Mouse (Mus musculus): ENCODE results near the gene Agps.

GRCm38 (mm10) chr2:75847708-75848107 lies 15.7 kb downstream of the Agps start:
- TF ChIP-seq POLR2A (IDR thresholded peaks at IDR 0.05; ENCODE audit: insufficient read length, low read depth) = no peak
- no peak for TF ChIP-seq MAX (IDR thresholded peaks at IDR 0.05; ENCODE audit: low read depth)
- no peak for TF ChIP-seq USF1 (IDR thresholded peaks at IDR 0.05; ENCODE audit: low read depth)
- no peak for TF ChIP-seq TCF3 (IDR thresholded peaks at IDR 0.05; ENCODE audit: insufficient read length, low read depth)
- TF ChIP-seq E2F4 (IDR thresholded peaks at IDR 0.05; ENCODE audit: insufficient read depth) = no peak
- TF ChIP-seq MYOD1 (IDR thresholded peaks at IDR 0.05; ENCODE audit: control insufficient read depth in 1 of 3, insufficient read length in 2 of 3, low read depth in 2 of 3) = no peak
- TF ChIP-seq TCF12 (IDR thresholded peaks at IDR 0.05; ENCODE audit: insufficient read depth, poor library complexity, severe bottlenecking) = no peak
- TF ChIP-seq CEBPB (IDR thresholded peaks at IDR 0.05; ENCODE audit: insufficient read depth, poor library complexity, severe bottlenecking) = no peak
- no peak for TF ChIP-seq POLR2AphosphoS2 (IDR thresholded peaks at IDR 0.05; ENCODE audit: insufficient read length, low read depth)
- TF ChIP-seq SRF (IDR thresholded peaks at IDR 0.05; ENCODE audit: control insufficient read depth, insufficient read length, low read depth) = no peak
